Mouse (Mus musculus): Measurements from ENCODE around the gene 4931406P16Rik. TPM values are rescaled to one million over a fixed set of nuclear protein-coding genes. Genes with fewer than 3 reads are reported as not detected.
"Not testable (repeated sequence)": the region's sequence is repeated elsewhere in the genome, so short reads cannot be mapped to it uniquely, and the experiment has no call there.

The 4931406P16Rik gene
- 100 to 1,000 TPM in 1 of 26 experiments, 10 to 100 TPM in 25; 20.2 to 115 (median 50.9) TPM for total RNA-seq (2018; cell fraction: chromatin; rRNA removed)
- total RNA-seq (2018; cell fraction: cytosol; rRNA removed), result 10 to 100 TPM in 25 of 26 experiments, 1 to 10 TPM in 1; 9.9 to 21.8 (median 15.7) TPM
- 10 to 100 TPM; 21.6 to 85.9 (median 33.3) TPM for total RNA-seq (2018; cell fraction: nucleus; rRNA removed)
- polyA plus RNA-seq (2018), result 14.1 to 16.3 TPM (median 15.6 TPM) in 3 replicates

DNA sequence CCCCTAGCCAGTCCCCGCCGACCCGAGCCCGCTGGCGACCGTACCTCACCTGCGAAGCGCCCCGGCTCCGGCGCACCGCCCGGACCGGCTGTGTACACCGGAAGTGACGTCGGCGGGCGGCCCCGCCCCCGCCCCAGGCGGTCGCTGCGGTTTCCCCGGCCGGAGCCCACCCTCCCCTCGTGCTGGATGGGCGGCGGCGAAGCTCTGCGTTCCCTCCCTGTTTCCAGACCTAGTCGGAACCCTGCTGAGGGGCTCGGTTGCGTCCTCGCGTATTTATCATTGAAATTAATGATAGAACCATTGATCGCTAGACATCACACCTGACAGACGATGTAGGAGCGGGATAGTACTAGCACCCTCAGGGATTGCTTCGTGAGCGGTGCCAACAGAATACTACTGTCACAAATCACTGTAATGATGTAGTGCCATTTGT, at the start of gene 4931406P16Rik:
Gene 4931406P16Rik, minus strand, starts transcription at position 109 of the 433 bp plus-strand sequence.
- no peaks in the 10 kb centered on the region for H3K36me3 ChIP-seq (ENCODE audit: inconsistent target)
- H3K4me3 ChIP-seq (ENCODE audit: inconsistent target), result peak within 1 kb of the TSS; percentile 38
- no peak within 1 kb of the TSS for H3K27ac ChIP-seq
- peaks cover 44% of the 10 kb centered on the region for H3K79me2 ChIP-seq (ENCODE audit: inconsistent target)
- under 1% methylated on average over 29 of the region's 41 CpGs for WGBS (ENCODE audit: missing documents)

DNA sequence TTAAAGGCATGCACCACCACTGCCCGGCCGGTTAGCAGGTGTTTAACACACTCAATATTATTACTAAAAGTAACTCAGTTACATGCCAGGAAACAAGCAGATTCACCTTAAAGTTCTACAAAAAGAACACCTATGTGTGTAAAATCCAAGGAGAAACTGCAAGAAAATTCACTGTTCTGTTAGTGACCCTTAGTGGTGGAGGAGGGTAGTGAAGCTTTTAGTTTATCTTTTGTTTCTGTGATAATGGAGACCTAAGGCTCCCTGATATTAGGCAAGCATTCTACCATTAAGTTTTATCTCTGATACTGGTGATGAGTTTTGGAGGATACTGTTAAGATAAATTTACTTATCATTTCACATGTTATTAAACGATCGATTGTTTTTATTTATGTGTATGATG, 42.3 kb upstream of the 4931406P16Rik start:
- peaks cover 60% of the 10 kb centered on the region; the same call in 1 of the 2 replicates for H3K79me2 ChIP-seq (ENCODE audit: inconsistent target)
- H3K36me3 ChIP-seq (ENCODE audit: inconsistent target), result peaks cover 56% of the 10 kb centered on the region
- 96% methylated on average over 4 of the region's 4 CpGs for WGBS (ENCODE audit: missing documents)
- H3K27ac ChIP-seq, result no peak overlapping the region
- H3K4me3 ChIP-seq (ENCODE audit: inconsistent target), result no peak overlapping the region

DNA sequence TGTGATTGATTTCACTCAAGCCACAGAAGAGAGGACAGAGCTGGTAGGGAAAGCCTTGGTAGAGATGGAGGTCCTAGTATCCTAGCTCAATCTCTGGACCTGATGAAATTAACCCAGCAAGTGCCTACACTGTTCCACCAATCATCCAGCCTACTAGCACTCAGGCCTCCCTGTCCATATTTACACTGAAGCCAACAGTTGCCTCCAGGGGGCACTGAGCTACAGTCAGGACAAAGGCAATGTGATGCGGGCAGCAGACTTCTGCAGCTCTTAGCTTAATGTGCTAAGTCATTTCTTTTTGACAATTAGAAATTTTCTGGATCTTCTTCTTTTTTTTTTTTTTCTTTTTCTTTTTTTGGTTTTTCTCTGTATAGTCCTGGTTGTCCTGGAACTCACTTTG, 38.6 kb upstream of the 4931406P16Rik start:
- H3K79me2 ChIP-seq (ENCODE audit: inconsistent target), result peaks cover 58% of the 10 kb centered on the region; the same call in 1 of the 2 replicates
- peaks cover 53% of the 10 kb centered on the region for H3K36me3 ChIP-seq (ENCODE audit: inconsistent target)
- WGBS (ENCODE audit: missing documents), result 100% methylated on average over 1 of the region's 1 CpGs

DNA sequence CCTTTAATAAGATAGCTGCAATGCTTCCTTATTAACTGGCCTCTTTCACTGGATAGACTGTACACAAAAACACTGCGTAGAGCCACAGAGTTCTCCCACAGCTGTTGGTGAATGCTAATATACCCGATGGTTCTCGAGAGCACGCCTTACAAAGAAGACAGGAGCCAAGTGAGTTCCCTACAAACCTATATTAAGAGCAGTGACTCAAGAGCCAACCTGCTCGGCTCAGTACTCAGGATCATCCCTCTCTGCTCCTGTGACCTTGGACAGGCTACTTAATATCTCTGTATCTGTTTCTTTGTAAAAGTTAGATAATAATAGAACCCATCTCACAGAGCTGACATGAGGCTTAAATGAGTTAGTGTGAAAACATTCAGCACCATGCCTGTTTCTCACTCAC, 36.8 kb upstream of the 4931406P16Rik start:
- Histone ChIP-seq H3K4me3 (ENCODE audit: inconsistent target) (no peak overlapping the region), H3K79me2 (ENCODE audit: inconsistent target) (peaks cover 55% of the 10 kb centered on the region; the same call in 1 of the 2 replicates), H3K27ac (no peak overlapping the region), H3K36me3 (ENCODE audit: inconsistent target) (peaks cover 61% of the 10 kb centered on the region)
- WGBS (ENCODE audit: missing documents), result 100% methylated on average over 3 of the region's 5 CpGs

More for the DNA sequence above, 38.6 kb upstream of the 4931406P16Rik start:
- H3K4me3 ChIP-seq (ENCODE audit: inconsistent target), result no peak overlapping the region
- no peak overlapping the region for H3K27ac ChIP-seq

DNA sequence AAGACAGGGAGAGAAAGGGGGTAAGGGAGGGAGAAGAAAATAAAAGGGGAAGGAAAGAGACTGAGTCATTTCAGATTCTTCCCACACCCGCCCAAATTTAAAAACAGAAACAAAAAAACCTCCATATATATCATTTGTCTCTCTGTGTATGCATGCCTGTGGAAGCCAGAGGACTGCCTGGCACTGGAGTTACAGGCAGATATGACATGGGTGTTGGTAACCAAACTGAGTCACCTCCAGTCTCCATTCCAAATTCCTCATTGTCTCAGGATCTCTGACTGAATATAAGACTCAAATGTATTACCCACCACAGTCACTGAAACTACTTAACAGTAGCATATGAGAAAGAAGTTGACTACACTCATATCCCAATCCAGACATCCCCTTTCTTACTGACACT, 34.7 kb upstream of the 4931406P16Rik start:
- 0% methylated on average over 1 of the region's 1 CpGs for WGBS (ENCODE audit: missing documents)
- H3K79me2 ChIP-seq (ENCODE audit: inconsistent target), result peaks cover 39% of the 10 kb centered on the region; the same call in 1 of the 2 replicates
- no peak overlapping the region for H3K4me3 ChIP-seq (ENCODE audit: inconsistent target)
- peaks cover 66% of the 10 kb centered on the region for H3K36me3 ChIP-seq (ENCODE audit: inconsistent target)
- H3K27ac ChIP-seq, result peak overlapping the region; percentile 31

DNA sequence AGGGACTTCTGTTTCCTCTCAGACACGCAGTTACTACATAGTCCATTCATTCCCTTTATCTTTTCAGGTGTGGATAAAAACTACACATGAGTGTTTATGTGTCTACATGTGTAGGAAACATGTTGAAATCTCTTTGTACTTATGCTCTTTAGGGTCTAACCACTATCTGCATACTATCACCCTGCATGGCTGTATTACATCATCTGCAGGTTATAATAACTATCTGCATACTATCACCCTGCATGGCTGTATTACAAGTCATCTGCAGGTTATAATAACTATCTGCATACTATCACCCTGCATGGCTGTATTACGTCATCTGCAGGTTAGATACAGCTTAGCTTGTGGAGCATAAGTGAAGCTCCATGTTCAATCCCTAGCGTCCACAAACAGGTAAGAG, 33.7 kb upstream of the 4931406P16Rik start:
- Histone ChIP-seq H3K27ac (0 out of 2 replicates have a peak overlapping the region, but pooled peaks have one; percentile 31), H3K79me2 (ENCODE audit: inconsistent target) (peaks cover 33% of the 10 kb centered on the region; the same call in 1 of the 2 replicates), H3K36me3 (ENCODE audit: inconsistent target) (peaks cover 57% of the 10 kb centered on the region), H3K4me3 (ENCODE audit: inconsistent target) (no peak overlapping the region)
- WGBS (ENCODE audit: missing documents), result 91% methylated on average over 3 of the region's 3 CpGs

DNA sequence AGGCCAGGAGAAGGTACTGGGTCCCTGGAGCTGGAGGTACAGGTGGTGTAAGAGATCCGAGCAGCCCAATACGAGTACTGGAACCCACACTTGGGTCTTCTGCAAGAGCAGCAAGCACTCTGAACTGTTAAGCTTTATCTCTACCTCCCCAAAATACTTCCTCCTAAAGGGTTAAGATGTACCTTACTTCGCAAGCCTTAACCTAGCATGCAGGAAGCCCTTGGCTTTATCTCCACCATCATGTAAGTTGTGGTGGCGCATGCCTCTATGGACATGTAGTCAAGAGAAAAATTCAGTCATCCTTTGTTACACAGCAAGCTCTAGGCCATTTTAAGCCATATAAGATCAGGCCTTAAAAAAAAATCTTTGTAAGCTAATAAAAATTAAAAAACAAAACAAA, 33.2 kb upstream of the 4931406P16Rik start:
- Histone ChIP-seq H3K4me3 (ENCODE audit: inconsistent target) (no peak overlapping the region), H3K36me3 (ENCODE audit: inconsistent target) (peaks cover 52% of the 10 kb centered on the region), H3K79me2 (ENCODE audit: inconsistent target) (peaks cover 32% of the 10 kb centered on the region; the same call in 1 of the 2 replicates), H3K27ac (no peak overlapping the region)
- WGBS (ENCODE audit: missing documents), result 97% methylated on average over 4 of the region's 4 CpGs

DNA sequence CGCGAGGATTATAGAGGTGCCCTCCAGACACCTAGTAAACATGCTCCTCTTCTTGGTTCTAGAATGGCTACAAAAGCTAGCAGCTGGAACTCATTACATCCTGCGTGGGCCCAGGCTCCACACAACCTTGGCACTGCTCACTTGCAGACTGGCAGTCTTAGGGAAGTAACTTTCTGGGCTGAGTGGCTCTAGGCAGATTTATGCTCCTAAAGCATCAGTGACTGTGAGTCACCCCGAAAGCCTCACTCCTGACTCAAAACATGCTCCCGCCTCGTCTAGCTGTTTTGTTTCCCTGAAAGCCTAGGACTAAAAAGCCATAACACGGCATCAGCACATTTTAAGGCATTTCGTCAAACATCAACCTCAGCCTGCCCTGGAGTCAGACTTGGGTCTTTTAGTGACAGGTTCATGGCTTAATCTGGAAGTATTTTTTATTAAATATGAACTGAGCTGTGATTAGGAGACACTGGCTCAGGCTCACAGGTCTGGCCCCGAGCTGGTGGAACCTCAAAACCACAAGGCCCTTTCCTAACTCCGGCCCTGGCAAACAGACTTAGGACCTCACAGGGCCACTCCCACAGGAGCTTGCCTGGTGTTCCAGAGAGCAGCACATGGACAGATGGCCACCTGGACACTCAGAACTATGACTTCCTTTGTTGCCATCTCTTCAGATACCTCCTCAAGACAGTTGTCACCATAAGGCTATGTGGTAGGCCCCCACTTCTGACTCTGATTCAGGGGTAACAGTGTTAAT, 28.9 kb upstream of the 4931406P16Rik start:
- H3K79me2 ChIP-seq (ENCODE audit: inconsistent target), result peaks cover 13% of the 10 kb centered on the region; the same call in 1 of the 2 replicates
- H3K27ac ChIP-seq, result peak overlapping the region; percentile 72
- H3K36me3 ChIP-seq (ENCODE audit: inconsistent target), result peaks cover 31% of the 10 kb centered on the region
- H3K4me3 ChIP-seq (ENCODE audit: inconsistent target), result no peak overlapping the region
- WGBS (ENCODE audit: missing documents), result 51% methylated on average over 10 of the region's 10 CpGs

DNA sequence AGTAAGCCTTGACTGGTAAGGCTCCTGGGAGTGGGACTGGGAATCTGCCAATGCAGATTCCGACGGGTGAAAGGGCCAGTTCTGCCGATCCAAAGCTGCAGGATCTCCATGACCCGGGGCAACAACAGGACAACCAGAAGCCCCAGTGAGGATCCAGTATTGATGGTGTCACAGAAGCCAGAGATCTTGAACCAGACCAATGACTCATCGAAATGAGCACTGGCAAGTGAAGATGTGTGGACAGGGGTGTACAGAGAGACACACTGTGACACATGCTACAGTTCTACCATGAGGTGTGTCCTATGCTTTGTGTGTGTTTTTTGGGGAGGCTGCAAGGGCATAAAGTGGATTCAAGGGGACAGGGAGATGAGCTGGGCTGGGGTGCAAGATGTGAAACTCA, 27.5 kb upstream of the 4931406P16Rik start:
- WGBS (ENCODE audit: missing documents), result 98% methylated on average over 5 of the region's 5 CpGs
- H3K4me3 ChIP-seq (ENCODE audit: inconsistent target), result no peak overlapping the region
- H3K36me3 ChIP-seq (ENCODE audit: inconsistent target), result peaks cover 18% of the 10 kb centered on the region
- no peaks in the 10 kb centered on the region; the same call in 1 of the 2 replicates for H3K79me2 ChIP-seq (ENCODE audit: inconsistent target)
- no peak overlapping the region for H3K27ac ChIP-seq

- H3K4me3 ChIP-seq (ENCODE audit: inconsistent target), result no peak overlapping the region
Measured at GRCm38 (mm10) chr7:34339164-34339489, 25.8 kb upstream of the 4931406P16Rik start.

GRCm38 (mm10) chr7:34338445-34339163, 25.3 kb upstream of the 4931406P16Rik start:
- H3K79me2 ChIP-seq (ENCODE audit: inconsistent target), result no peaks in the 10 kb centered on the region
- 76% methylated on average over 9 of the region's 9 CpGs for WGBS (ENCODE audit: missing documents)
- no peak overlapping the region for H3K27ac ChIP-seq
- H3K4me3 ChIP-seq (ENCODE audit: inconsistent target), result no peak overlapping the region
- H3K36me3 ChIP-seq (ENCODE audit: inconsistent target), result peaks cover 5% of the 10 kb centered on the region; the same call in 1 of the 2 replicates

More at GRCm38 (mm10) chr7:34339164-34339489, 25.8 kb upstream of the 4931406P16Rik start:
- Histone ChIP-seq H3K27ac (no peak overlapping the region), H3K79me2 (ENCODE audit: inconsistent target) (no peaks in the 10 kb centered on the region), H3K36me3 (ENCODE audit: inconsistent target) (peaks cover 10% of the 10 kb centered on the region; the same call in 1 of the 2 replicates)
- 79% methylated on average over 5 of the region's 5 CpGs for WGBS (ENCODE audit: missing documents)

GRCm38 (mm10) chr7:34337268-34337667, 23.9 kb upstream of the 4931406P16Rik start:
- no peak overlapping the region for H3K27ac ChIP-seq
- H3K79me2 ChIP-seq (ENCODE audit: inconsistent target), result no peaks in the 10 kb centered on the region
- no peak overlapping the region for H3K4me3 ChIP-seq (ENCODE audit: inconsistent target)
- H3K36me3 ChIP-seq (ENCODE audit: inconsistent target), result no peaks in the 10 kb centered on the region
- 23% methylated on average over 2 of the region's 2 CpGs for WGBS (ENCODE audit: missing documents)

DNA sequence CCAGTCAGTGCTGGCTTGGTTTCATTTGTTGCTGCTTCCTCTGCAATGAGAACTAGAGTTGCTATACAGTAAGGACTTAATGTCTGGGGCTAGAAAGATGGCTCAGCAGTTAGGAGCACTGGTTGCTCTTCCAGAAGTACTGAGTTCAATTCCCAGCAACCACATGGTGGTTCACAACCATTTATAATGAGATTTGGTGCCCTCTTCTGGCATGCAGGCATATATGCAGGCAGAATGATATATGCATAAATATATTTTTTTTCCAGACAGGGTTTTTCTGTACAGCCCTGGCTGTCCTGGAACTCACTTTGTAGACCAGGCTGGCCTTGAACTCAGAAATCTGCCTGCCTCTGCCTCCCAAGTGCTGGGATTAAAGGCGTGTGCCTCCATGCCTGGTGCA, 23.2 kb upstream of the 4931406P16Rik start:
- not testable (repeated sequence) for H3K36me3 ChIP-seq (ENCODE audit: inconsistent target); H3K4me3 ChIP-seq (ENCODE audit: inconsistent target); H3K79me2 ChIP-seq (ENCODE audit: inconsistent target); H3K27ac ChIP-seq
- WGBS (ENCODE audit: missing documents), result no CpG with 5 or more reads among the region's 1 CpGs

DNA sequence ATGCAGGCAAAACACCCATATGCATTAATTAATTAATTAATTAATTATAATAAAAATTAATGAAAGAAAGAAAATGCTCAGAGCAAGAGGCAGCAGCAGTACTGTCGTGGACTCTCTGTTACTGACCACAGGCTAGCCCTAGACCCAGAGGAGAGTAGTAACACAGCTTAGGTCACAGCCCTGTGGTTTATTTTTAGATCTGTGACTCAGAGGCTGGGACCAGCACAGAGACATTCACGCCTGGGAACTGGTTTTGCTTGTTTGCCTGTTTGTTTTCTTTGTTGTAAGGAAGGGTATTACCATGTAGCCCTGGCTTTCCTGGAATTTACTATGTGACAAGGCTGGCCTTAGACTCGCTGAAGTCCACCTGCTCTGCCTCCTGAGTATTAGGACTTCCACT, 14.1 kb upstream of the 4931406P16Rik start:
- no peak overlapping the region for H3K27ac ChIP-seq

More for the DNA sequence above, 14.1 kb upstream of the 4931406P16Rik start:
- no peaks in the 10 kb centered on the region for H3K36me3 ChIP-seq (ENCODE audit: inconsistent target)
- no peaks in the 10 kb centered on the region for H3K79me2 ChIP-seq (ENCODE audit: inconsistent target)
- 49% methylated on average over 3 of the region's 3 CpGs for WGBS (ENCODE audit: missing documents)
- H3K4me3 ChIP-seq (ENCODE audit: inconsistent target), result no peak overlapping the region
